Mouse (Mus musculus) cortical plate, adult 2 months (tissue): ENCODE measurements around the gene Ppp6r2. TPM values are rescaled to one million over a fixed set of nuclear protein-coding genes. Genes with fewer than 3 reads are reported as not detected.
A peak's percentile ranks its signal among the peaks of the same experiment; 100 is the strongest.

ENCODE experiments used
- H3K27ac ChIP-seq: fragments of 200-500 bp; 2 replicates; pipeline ENCODE4 v1.5.1; 2012; ENCODE audit warnings: low read length, control low read depth, inconsistent platforms; ENCODE audit not compliant: insufficient read depth
- H3K4me1 ChIP-seq: fragments of 200-500 bp; 2 replicates; pipeline ENCODE4 v1.6.1; 2011; ENCODE audit warnings: low read length; ENCODE audit not compliant: control insufficient read depth, insufficient read depth
- H3K4me3 ChIP-seq: fragments of 200-500 bp; 2 replicates; pipeline ENCODE4 v1.5.1; 2011; ENCODE audit warnings: mild to moderate bottlenecking, low read length, control low read depth; ENCODE audit not compliant: insufficient read depth
- CTCF ChIP-seq: fragments of 200-500 bp; IDR thresholded peaks from 2 replicates; pipeline ENCODE4 v1.5.1; 2011; ENCODE audit warnings: mild to moderate bottlenecking, control low read depth, low read length; ENCODE audit not compliant: insufficient read depth; ENCODE audit errors: extremely low read depth
- POLR2A ChIP-seq: fragments of 200-500 bp; IDR thresholded peaks from 2 replicates; pipeline ENCODE4 v1.6.1; 2011; ENCODE audit warnings: mild to moderate bottlenecking, low read length, control low read depth; ENCODE audit not compliant: insufficient read depth; ENCODE audit errors: extremely low read depth
- polyA plus RNA-seq: library from polyadenylated mRNA; depleted of rRNA; stranded (reverse); fragments of >200 nt; gene quantifications from 2 replicates; pipeline ENCODE4 v1.2.3, GENCODE M21; 2012

Ppp6r2 gene
- polyA plus RNA-seq, 1 experiment = 119 TPM

DNA sequence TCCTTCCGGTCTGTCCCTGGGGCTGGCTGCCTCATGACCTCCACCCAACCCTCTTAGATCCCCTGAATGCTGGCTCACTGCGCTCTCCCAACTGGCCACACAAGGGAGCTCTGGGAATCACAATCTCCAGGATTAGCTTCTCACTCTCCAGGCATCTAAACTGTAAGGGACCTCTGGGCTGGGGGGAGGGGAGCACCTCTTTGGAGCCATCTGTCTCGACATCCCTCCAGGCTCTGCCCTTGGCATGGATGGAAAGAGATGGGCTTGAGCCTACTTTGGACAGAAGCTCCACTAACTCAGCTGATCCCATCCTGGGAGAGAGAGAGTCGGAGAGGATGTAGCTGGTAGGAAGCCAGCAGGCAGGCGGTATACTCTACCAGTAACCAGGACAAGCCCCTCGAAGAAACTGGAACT, 29.0 kb upstream of the Ppp6r2 start:
- Histone ChIP-seq H3K4me1 (peaks cover 5% of the 10 kb centered on the region), H3K4me3 (no peak overlapping the region), H3K27ac (peak overlapping the region; percentile 12; the same call in 1 of the 2 replicates)
- TF ChIP-seq CTCF (no peak), POLR2A (no peak)

DNA sequence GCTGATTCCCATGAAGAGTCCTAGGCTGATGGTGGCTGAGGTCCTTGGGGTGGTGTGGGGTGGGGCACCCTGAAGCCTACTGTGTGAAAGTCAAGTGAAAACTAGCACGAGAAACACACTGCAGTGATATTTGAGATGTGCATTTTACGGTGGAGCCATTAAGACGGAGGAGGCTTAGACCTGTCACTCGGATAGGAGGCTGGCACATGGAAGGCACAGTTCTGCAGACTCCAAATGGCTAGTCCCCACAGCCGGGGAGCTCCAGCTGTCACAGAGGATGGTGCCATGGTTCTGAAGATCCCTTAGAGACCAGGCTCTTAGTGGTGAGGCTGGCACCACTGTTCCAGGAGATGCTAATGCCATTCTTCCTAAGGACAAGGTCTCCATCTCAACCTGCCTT, 28.5 kb upstream of the Ppp6r2 start:
- H3K4me1 ChIP-seq = peaks cover 5% of the 10 kb centered on the region
- TF ChIP-seq CTCF = no peak

GRCm38 (mm10) chr15:89184141-89184936, 27.0 kb upstream of the Ppp6r2 start:
- TF ChIP-seq CTCF (no peak), POLR2A (no peak)
- Histone ChIP-seq H3K4me1 (peaks cover 3% of the 10 kb centered on the region), H3K27ac (no peak overlapping the region), H3K4me3 (no peak overlapping the region)

More for the DNA sequence above, 28.5 kb upstream of the Ppp6r2 start:
- Histone ChIP-seq H3K27ac (no peak overlapping the region), H3K4me3 (no peak overlapping the region)

DNA sequence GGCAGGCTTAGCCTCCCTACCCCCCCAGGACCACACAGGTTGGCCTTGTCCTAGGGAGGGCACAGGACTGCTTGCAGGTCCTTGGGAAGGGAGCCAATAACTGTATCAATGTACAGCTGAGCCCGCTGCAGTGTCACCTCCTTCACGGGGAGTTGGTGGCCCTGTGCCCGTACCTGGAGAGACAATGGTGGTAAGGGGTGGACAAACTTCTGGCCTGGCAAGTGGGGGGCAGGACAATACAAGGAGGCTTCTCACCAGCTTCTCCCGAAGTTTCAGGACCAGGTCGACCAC, 26.5 kb upstream of the Ppp6r2 start:
- Histone ChIP-seq H3K4me3 (no peak overlapping the region), H3K4me1 (peaks cover 2% of the 10 kb centered on the region), H3K27ac (no peak overlapping the region)
- no peak for TF ChIP-seq CTCF
- TF ChIP-seq POLR2A = no peak

- H3K4me1 ChIP-seq = peaks cover 4% of the 10 kb centered on the region
- peak overlapping the region; percentile 87 for H3K4me3 ChIP-seq
- TF ChIP-seq POLR2A (no peak), CTCF (no peak)
- no peak overlapping the region for H3K27ac ChIP-seq
These were observed 16.1 kb upstream of the Ppp6r2 start for GRCm38 (mm10) chr15:89195261-89195681.

- H3K27ac ChIP-seq = peak overlapping the region; percentile 99
- peaks cover 4% of the 10 kb centered on the region for H3K4me1 ChIP-seq
- H3K4me3 ChIP-seq = peak overlapping the region; percentile 87
- peak; percentile 90 for TF ChIP-seq POLR2A
- TF ChIP-seq CTCF = no peak
These were observed 15.6 kb upstream of the Ppp6r2 start for GRCm38 (mm10) chr15:89195690-89196312.

GRCm38 (mm10) chr15:89196313-89196706, 15.0 kb upstream of the Ppp6r2 start, which contains the start of gene Dennd6b:
Gene Dennd6b, minus strand, starts transcription at chr15:89196496.
- Histone ChIP-seq H3K4me1 (peaks cover 4% of the 10 kb centered on the region), H3K4me3 (peak within 1 kb of the TSS; percentile 87), H3K27ac (peak within 1 kb of the TSS; percentile 99)
- TF ChIP-seq CTCF (peak; percentile 55; the same call in 1 of the 2 replicates), POLR2A (peak; percentile 55; the same call in 1 of the 2 replicates)

DNA sequence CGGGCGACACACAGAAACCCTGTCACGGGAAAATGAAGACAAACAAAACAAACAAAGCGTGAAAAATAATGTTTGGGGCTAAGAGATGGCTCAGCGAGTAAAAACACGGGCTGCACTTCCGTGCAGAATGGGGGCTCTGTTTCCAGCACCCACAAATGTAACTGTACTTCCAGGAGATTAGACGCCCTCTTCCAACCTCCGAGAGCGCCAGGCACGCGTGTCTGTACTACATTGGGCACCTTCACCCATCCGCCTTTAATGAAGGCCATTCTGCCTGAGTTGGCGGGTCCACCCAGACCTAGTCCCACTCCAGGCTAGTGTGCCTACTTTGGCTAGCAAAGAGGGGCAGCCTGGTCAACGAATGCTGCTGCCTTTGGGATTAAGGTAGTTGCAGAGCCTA, 14.3 kb upstream of the Ppp6r2 start:
- no peak for TF ChIP-seq CTCF
- TF ChIP-seq POLR2A = no peak
- Histone ChIP-seq H3K27ac (no peak overlapping the region; the same call in 1 of the 2 replicates), H3K4me1 (peaks cover 4% of the 10 kb centered on the region), H3K4me3 (peak overlapping the region; percentile 87)

DNA sequence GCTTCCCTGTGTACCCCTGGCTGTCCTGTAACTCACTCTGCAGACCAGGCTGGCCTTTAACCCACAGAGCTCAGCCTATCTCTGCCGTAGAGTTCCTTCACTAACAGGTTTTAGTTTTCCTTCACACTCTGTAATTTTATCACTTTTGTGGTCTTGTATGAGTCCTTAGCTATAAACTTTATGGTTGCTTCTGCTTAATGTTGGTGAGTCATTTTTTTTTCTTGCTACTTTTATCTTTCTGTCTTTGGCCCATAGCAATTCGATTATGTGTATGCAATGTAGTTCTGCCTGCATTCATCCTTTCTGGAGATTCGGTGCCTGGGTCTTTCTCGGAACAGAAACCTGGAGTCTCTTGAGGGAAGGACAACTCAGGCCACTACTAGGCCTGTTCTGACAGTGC, 3.9 kb upstream of the Ppp6r2 start:
- Histone ChIP-seq H3K27ac (no peak overlapping the region), H3K4me1 (peaks cover under 1% of the 10 kb centered on the region; the same call in 1 of the 2 replicates)
- TF ChIP-seq POLR2A (no peak), CTCF (no peak)

GRCm38 (mm10) chr15:89209886-89210761, 1.2 kb upstream of the Ppp6r2 start:
- peak overlapping the region; percentile 91 for H3K4me3 ChIP-seq
- peaks cover 4% of the 10 kb centered on the region for H3K4me1 ChIP-seq
- H3K27ac ChIP-seq = peak overlapping the region; percentile 67
- TF ChIP-seq CTCF (peak; percentile 75), POLR2A (no peak)

More for the DNA sequence above, 3.9 kb upstream of the Ppp6r2 start:
- H3K4me3 ChIP-seq = no peak overlapping the region
